Mouse (Mus musculus) left cerebral cortex, adult 2 months (tissue): ENCODE data around the gene Nfib. TPM values are rescaled to one million over a fixed set of nuclear protein-coding genes. Genes with fewer than 3 reads are reported as not detected.
A peak's percentile ranks its signal among the peaks of the same experiment; 100 is the strongest.

Experiments
- DNase-seq, 2 experiments: peaks; one replicate each; pipeline ENCODE4 v3.0.0; 2021 to 2022; ENCODE audit warnings: low spot score in 2 of 2, mixed read lengths in 1 of 2; ENCODE audit errors: extremely low spot score in 1 of 2
- H3K27ac ChIP-seq: fragments of 200-600 bp; 2 replicates; pipeline ENCODE4 v1.8.1; 2022
- H3K4me3 ChIP-seq: fragments of 200-600 bp; 2 replicates; pipeline ENCODE4 v1.8.1; 2022
- CTCF ChIP-seq: fragments of 200-600 bp; IDR thresholded peaks from 2 replicates; pipeline ENCODE4 v1.8.1; 2022; ENCODE audit warnings: antibody characterized with exemption, mild to moderate bottlenecking, moderate library complexity
- intact Hi-C: fragments of 180-260 bp; cut with DNase I; formaldehyde crosslinking; loops from one replicate; pipeline ENCODE4 v1.15.1; 2025
- total RNA-seq, 2 experiments: library from RNA; stranded (reverse); gene quantifications; 2 replicates each; pipeline ENCODE4 v1.2.3; 2021

Gene Nfib
- total RNA-seq, 2 experiments from 2014 or later = 83.8 to 90.1 TPM

- intact Hi-C loops = no loop called here
- no peak for DNase-seq
- no peak overlapping the region for H3K27ac ChIP-seq
- TF ChIP-seq CTCF = no peak
- H3K4me3 ChIP-seq = no peak overlapping the region
These were observed 249.2 kb downstream of the Nfib start for GRCm38 (mm10) chr4:82456323-82456713.

- DNase-seq = no peak
- Histone ChIP-seq H3K4me3 (no peak overlapping the region), H3K27ac (no peak overlapping the region)
- intact Hi-C loops = no loop called here
- TF ChIP-seq CTCF = no peak
These were observed 249.8 kb downstream of the Nfib start for GRCm38 (mm10) chr4:82455617-82456322.

- Histone ChIP-seq H3K4me3 (no peak overlapping the region), H3K27ac (no peak overlapping the region)
- intact Hi-C loops = no loop called here
- no peak for TF ChIP-seq CTCF
- DNase-seq = no peak
These were observed 250.6 kb downstream of the Nfib start for GRCm38 (mm10) chr4:82454989-82455388.

GRCm38 (mm10) chr4:82453341-82453740 is 252.2 kb downstream of the Nfib start:
- DNase-seq = no peak

GRCm38 (mm10) chr4:82452905-82453304 is 252.6 kb downstream of the Nfib start:
- no peak overlapping the region for H3K27ac ChIP-seq
- intact Hi-C loops = no loop called here
- no peak for TF ChIP-seq CTCF
- DNase-seq = no peak
- H3K4me3 ChIP-seq = no peak overlapping the region

More at GRCm38 (mm10) chr4:82453341-82453740, 252.2 kb downstream of the Nfib start:
- intact Hi-C loops = no loop called here
- H3K27ac ChIP-seq = no peak overlapping the region
- TF ChIP-seq CTCF = no peak
- H3K4me3 ChIP-seq = no peak overlapping the region

- peak overlapping the region; percentile 47; the same call in 1 of the 2 replicates for H3K27ac ChIP-seq
- DNase-seq = peak; percentile 49 to 64
- H3K4me3 ChIP-seq = no peak overlapping the region
- intact Hi-C loops = no loop called here
- no peak for TF ChIP-seq CTCF
These were observed 258.4 kb downstream of the Nfib start for GRCm38 (mm10) chr4:82447061-82447671.

- intact Hi-C loops = no loop called here
- Histone ChIP-seq H3K27ac (no peak overlapping the region), H3K4me3 (no peak overlapping the region)
- no peak for TF ChIP-seq CTCF
- no peak for DNase-seq
These were observed 261.5 kb downstream of the Nfib start for GRCm38 (mm10) chr4:82444078-82444477.

- peak overlapping the region; percentile 16; the same call in 1 of the 2 replicates for H3K27ac ChIP-seq
- no peak for TF ChIP-seq CTCF
- intact Hi-C loops = no loop called here
- DNase-seq = no peak
- H3K4me3 ChIP-seq = no peak overlapping the region
These were observed 262.1 kb downstream of the Nfib start for GRCm38 (mm10) chr4:82443441-82443840.

- Histone ChIP-seq H3K4me3 (no peak overlapping the region), H3K27ac (peak overlapping the region; percentile 16; the same call in 1 of the 2 replicates)
- TF ChIP-seq CTCF = no peak
- intact Hi-C loops = no loop called here
- no peak for DNase-seq
These were observed 262.5 kb downstream of the Nfib start for GRCm38 (mm10) chr4:82443003-82443402.

- Histone ChIP-seq H3K27ac (peak overlapping the region; percentile 8; the same call in 1 of the 2 replicates), H3K4me3 (no peak overlapping the region)
- DNase-seq = no peak
- TF ChIP-seq CTCF = no peak
- intact Hi-C loops = no loop called here
These were observed 264.9 kb downstream of the Nfib start for GRCm38 (mm10) chr4:82440606-82441005.

- intact Hi-C loops = loop anchor here (5.0 kb wide), 2 partner anchors 57 to 78 kb away; no protein-coding TSS in a partner anchor
- Histone ChIP-seq H3K4me3 (no peak overlapping the region), H3K27ac (peak overlapping the region; percentile 20; the same call in 1 of the 2 replicates)
- DNase-seq = no peak
- no peak for TF ChIP-seq CTCF
These were observed 265.7 kb downstream of the Nfib start for GRCm38 (mm10) chr4:82439813-82440212.

- H3K27ac ChIP-seq = no peak overlapping the region
- no peak for TF ChIP-seq CTCF
- intact Hi-C loops = loop anchor here (5.0 kb wide), 2 partner anchors 59 to 76 kb away; no protein-coding TSS in a partner anchor
- H3K4me3 ChIP-seq = no peak overlapping the region
- DNase-seq = no peak
These were observed 266.9 kb downstream of the Nfib start for GRCm38 (mm10) chr4:82438631-82439030.
